In genomic region chr12:84847480-84847879, GRCm38 (mm10) we compare ENCODE assay signal across 8 mouse cellular contexts. TPM values are rescaled to one million over a fixed set of nuclear protein-coding genes. Genes with fewer than 3 reads are reported as not detected.
DNase-seq lines count a peak whose midpoint lies in the region; ATAC-seq and TF ChIP-seq lines count a peak whose summit lies in the region.

No protein-coding gene starts in this region.

- peak overlapping the region; percentile 96 for H3K27ac ChIP-seq in embryonic fibroblast, embryonic 13.5 days (ENCODE audit: insufficient read depth, low read length)
- no peak overlapping the region for H3K27ac ChIP-seq in heart, embryonic 12.5 days (ENCODE audit: poor library complexity, severe bottlenecking)

- no peaks in the 10 kb centered on the region for H3K9me3 ChIP-seq in heart, embryonic 12.5 days (replicated peaks)

- no peak overlapping the region for H3K4me3 ChIP-seq in embryonic fibroblast, embryonic 13.5 days (ENCODE audit: insufficient read depth, low read length)
- H3K4me3 ChIP-seq in heart, embryonic 12.5 days, result no peak overlapping the region

- 0 out of 2 replicates have a peak, but pooled peaks have one; percentile 20 for TF ChIP-seq POLR2A in embryonic fibroblast, embryonic 13.5 days (IDR thresholded peaks at IDR 0.05; ENCODE audit: low read depth, low read length)

- no peak overlapping the region for H3K4me2 ChIP-seq in heart, embryonic 12.5 days

- no peak for TF ChIP-seq CTCF in embryonic fibroblast, embryonic 13.5 days (IDR thresholded peaks at IDR 0.05; ENCODE audit: borderline replicate concordance, insufficient read depth, low read length)

- no peak for ATAC-seq in heart, embryonic 12.5 days (ENCODE audit: insufficient number of reproducible peaks, low FRiP score)

- peak; percentile 59 for DNase-seq in urinary bladder, postnatal 14 days (ENCODE audit: low spot score)
- DNase-seq in urinary bladder, postnatal 4 days (ENCODE audit: low spot score in 2 of 2), result no peak
- DNase-seq in kidney, postnatal 4 days, result peak; percentile 56 to 72
- no peak for DNase-seq in frontal cortex, postnatal 36 days (ENCODE audit: low spot score in 2 of 2)
- no peak for DNase-seq in layer of hippocampus, adult 9-11 months
- DNase-seq in heart, adult 8-10 months (ENCODE audit: low spot score), result no peak

- 55% methylated on average over 7 of the region's 7 CpGs for WGBS in heart, embryonic 12.5 days

- no peak overlapping the region for H3K9ac ChIP-seq in heart, embryonic 12.5 days

- H3K4me1 ChIP-seq in embryonic fibroblast, embryonic 13.5 days (ENCODE audit: control insufficient read depth, insufficient read depth, low read length), result peaks cover 42% of the 10 kb centered on the region
- peaks cover 10% of the 10 kb centered on the region; the same call in 1 of the 2 replicates for H3K4me1 ChIP-seq in heart, embryonic 12.5 days (replicated peaks)

- peaks cover 50% of the 10 kb centered on the region for H3K27me3 ChIP-seq in heart, embryonic 12.5 days (replicated peaks)

- H3K36me3 ChIP-seq in heart, embryonic 12.5 days, result no peaks in the 10 kb centered on the region

RNA-seq across cellular contexts. Expression of gene Ltbp2, which starts 28.9 kb away (rescaled TPM):
- polyA plus RNA-seq in embryonic fibroblast, embryonic 13.5 days (2011; ENCODE audit: insufficient read length, low read depth, missing spikeins), result 182 and 264 TPM in 2 replicates
- polyA plus RNA-seq in heart, embryonic 12.5 days (2016; fragmentation: Nextera tagmentation; extraction: Ambion mirVana), result 0.50 and 0.68 TPM in 2 replicates
- total RNA-seq in heart, adult 8-10 months (2022), result 1 to 10 TPM in 3 of 4 experiments, under 1 TPM in 1; 0.88 to 1.1 (median 1.1) TPM

Comparison
In these comparisons a context has a peak if more than half of its experiments do, and no peak if none do; other contexts are left out.
1. DNase-seq: peak in urinary bladder, postnatal 14 days (single experiment) and kidney, postnatal 4 days (2 of 2); none in urinary bladder, postnatal 4 days (0 of 2), frontal cortex, postnatal 36 days (0 of 2), layer of hippocampus, adult 9-11 months (single experiment) and heart, adult 8-10 months (single experiment).
2. RNA of gene Ltbp2, which starts 28.9 kb away (polyA plus RNA-seq): 182 to 264 TPM in embryonic fibroblast, embryonic 13.5 days; 0.50 to 0.68 TPM in heart, embryonic 12.5 days; every median in the first group is over 100 times any median in the second.